Mouse (Mus musculus) liver, postnatal 0 days (tissue): ENCODE measurements around the gene Gcn1l1. TPM values are rescaled to one million over a fixed set of nuclear protein-coding genes. Genes with fewer than 3 reads are reported as not detected.

Experiments used
- ATAC-seq: fragments of 200-750 bp; cut with Nextera tagmentation; 2 replicates; pipeline ENCODE4 v1.8.0; 2017; ENCODE audit warnings: mild to moderate bottlenecking, moderate library complexity
- DNase-seq: peaks from one replicate; pipeline ENCODE4 v3.0.0-alpha.2; 2016
- H3K27ac ChIP-seq: fragments of 300-500 bp; sonication (generic); 2 replicates; pipeline ENCODE4 v1.5.1; 2014; ENCODE audit warnings: antibody characterized with exemption, moderate library complexity, mild to moderate bottlenecking, low read depth
- H3K27me3 ChIP-seq: fragments of 300-500 bp; sonication (generic); 2 replicates; pipeline ENCODE4 v1.6.1; 2014; ENCODE audit warnings: low read length, control low read depth, mixed read lengths; ENCODE audit not compliant: insufficient read depth
- H3K36me3 ChIP-seq: fragments of 300-500 bp; sonication (generic); replicated peaks from 2 replicates; pipeline ENCODE4 v1.6.1; 2014; ENCODE audit warnings: mild to moderate bottlenecking, control low read depth, low read length, moderate library complexity, mixed read lengths; ENCODE audit not compliant: insufficient read depth
- H3K4me1 ChIP-seq: fragments of 300-500 bp; sonication (generic); 2 replicates; pipeline ENCODE4 v1.6.1; 2014; ENCODE audit warnings: antibody characterized with exemption, mild to moderate bottlenecking, control low read depth; ENCODE audit not compliant: insufficient read depth
- H3K4me2 ChIP-seq: fragments of 300-500 bp; sonication (generic); 2 replicates; pipeline ENCODE4 v1.6.1; 2014; ENCODE audit warnings: low read depth, mild to moderate bottlenecking, low read length, moderate library complexity, mixed read lengths
- H3K4me3 ChIP-seq: fragments of 300-500 bp; sonication (generic); 2 replicates; pipeline ENCODE4 v1.5.1; 2014; ENCODE audit warnings: low read depth, low read length
- H3K9ac ChIP-seq: fragments of 300-500 bp; sonication (generic); replicated peaks from 2 replicates; pipeline ENCODE4 v1.6.1; 2014; ENCODE audit warnings: mild to moderate bottlenecking, moderate library complexity
- H3K9me3 ChIP-seq: fragments of 300-500 bp; sonication (generic); 2 replicates; pipeline ENCODE4 v1.6.1; 2016; ENCODE audit warnings: mild to moderate bottlenecking, control low read depth, low read length, mixed read lengths
- CTCF ChIP-seq: sonication (generic); IDR thresholded peaks from 2 replicates; pipeline ENCODE4 v1.5.1; 2016; ENCODE audit warnings: antibody characterized with exemption, low read depth
- EP300 ChIP-seq: IDR thresholded peaks from 2 replicates; pipeline ENCODE4 v1.6.1; 2016; ENCODE audit warnings: antibody characterized with exemption, low read depth, mild to moderate bottlenecking
- WGBS: fragments of 180-500 bp; shearing (Covaris S2); extraction: QIAGEN DNeasy Blood & Tissue Kit; methylation state at CpG from one replicate; pipeline ENCODE4 v1.1.7; 2014; ENCODE audit not compliant: insufficient replicate concordance; 5-methylcytosine and 5-hydroxymethylcytosine counted together
- polyA plus RNA-seq: library from polyadenylated mRNA; unstranded; fragments of >200 nt; fragmentation: Nextera tagmentation; extraction: Ambion mirVana; gene quantifications from 2 replicates; pipeline ENCODE4 v1.2.1, GENCODE M21; 2015

Gene Gcn1l1
- polyA plus RNA-seq, 1 experiment from 2014 or later: 10.3 TPM

DNA sequence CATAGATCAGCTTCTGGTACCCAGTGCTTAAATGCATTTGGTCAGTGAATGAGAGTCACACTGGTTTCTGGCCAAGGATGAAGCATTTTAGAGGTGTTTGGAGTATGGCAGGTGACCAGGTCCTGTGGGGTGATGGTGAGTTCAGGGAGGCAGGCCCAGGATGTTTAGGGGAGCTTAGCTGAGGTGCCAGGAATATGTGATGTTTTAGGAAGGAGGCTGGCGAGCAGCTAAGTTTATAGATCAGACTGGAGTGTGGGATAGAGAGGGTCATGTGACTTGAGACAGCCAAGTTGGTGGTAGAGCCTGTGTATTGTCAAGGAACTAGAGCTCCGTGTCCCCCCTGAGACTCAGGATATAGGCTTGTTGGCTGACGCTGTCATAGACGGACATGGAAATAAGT is 68.0 kb downstream of the Gcn1l1 start:
- peak overlapping the region; percentile 77 for H3K4me2 ChIP-seq
- peaks cover 6% of the 10 kb centered on the region for H3K36me3 ChIP-seq
- ATAC-seq (no peak), DNase-seq (no peak)
- H3K27ac ChIP-seq: peak overlapping the region; percentile 51; the same call in 1 of the 2 replicates
- WGBS: 47% methylated on average over 4 of the region's 4 CpGs
- no peak for TF ChIP-seq EP300
- TF ChIP-seq CTCF: no peak
- no peaks in the 10 kb centered on the region for H3K9me3 ChIP-seq
- H3K4me3 ChIP-seq: peak overlapping the region; percentile 74
- H3K9ac ChIP-seq: peak overlapping the region; percentile 89
- H3K4me1 ChIP-seq: peaks cover 51% of the 10 kb centered on the region
- no peaks in the 10 kb centered on the region for H3K27me3 ChIP-seq

DNA sequence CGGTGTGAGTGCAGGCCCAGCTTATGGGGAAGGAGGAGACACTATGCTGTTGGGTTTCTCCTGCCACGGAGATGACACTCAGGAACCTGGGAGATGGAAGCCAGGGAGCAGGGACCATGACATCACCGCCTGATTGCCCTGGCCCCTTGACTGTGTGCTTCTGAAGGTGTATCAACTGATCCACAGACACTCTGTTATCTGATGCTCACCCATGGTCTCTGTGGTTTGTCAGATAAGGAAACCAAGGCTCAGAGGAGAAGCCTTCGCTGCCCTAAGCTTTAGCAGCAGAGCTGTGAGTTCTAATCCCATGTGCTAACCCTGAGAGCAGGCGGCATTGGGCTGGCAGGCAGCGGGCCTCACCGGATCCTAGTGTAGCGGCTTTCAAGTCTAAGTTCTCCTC is 69.0 kb downstream of the Gcn1l1 start:
- Histone ChIP-seq H3K4me1 (peaks cover 45% of the 10 kb centered on the region), H3K36me3 (peaks cover 14% of the 10 kb centered on the region), H3K4me3 (peak overlapping the region; percentile 74), H3K27me3 (no peaks in the 10 kb centered on the region), H3K9ac (peak overlapping the region; percentile 89; the same call in 1 of the 2 replicates), H3K9me3 (no peaks in the 10 kb centered on the region), H3K4me2 (peak overlapping the region; percentile 77), H3K27ac (peak overlapping the region; percentile 51; the same call in 1 of the 2 replicates)
- ATAC-seq (no peak), DNase-seq (no peak)
- 67% methylated on average over 8 of the region's 8 CpGs for WGBS
- TF ChIP-seq EP300 (peak; percentile 53; the same call in 1 of the 2 replicates), CTCF (no peak)

DNA sequence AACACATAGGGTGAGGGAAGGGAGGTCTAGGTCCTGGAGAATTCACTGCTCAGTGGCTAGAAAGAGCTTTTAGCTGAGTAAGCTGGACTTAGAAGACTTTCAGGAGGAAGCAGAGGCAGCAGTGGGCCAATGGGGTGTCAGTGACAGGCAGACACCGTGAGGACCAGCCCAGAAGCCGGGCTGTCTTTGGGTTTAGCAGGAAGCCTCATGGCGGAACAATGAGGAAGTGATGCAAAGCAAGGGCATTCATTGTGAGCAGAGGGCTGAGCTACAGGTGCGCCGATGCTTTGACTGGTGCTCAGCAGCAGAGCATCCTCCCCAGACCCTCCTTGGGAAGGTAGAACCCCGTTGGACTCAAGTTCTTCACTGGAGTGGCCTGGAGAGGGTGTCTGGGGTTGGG is 70.5 kb downstream of the Gcn1l1 start:
- H3K9ac ChIP-seq: no peak overlapping the region
- no peaks in the 10 kb centered on the region for H3K9me3 ChIP-seq
- peak overlapping the region; percentile 18; the same call in 1 of the 2 replicates for H3K27ac ChIP-seq
- ATAC-seq (no peak), DNase-seq (peak; percentile 45)
- peaks cover 29% of the 10 kb centered on the region for H3K36me3 ChIP-seq
- peaks cover 36% of the 10 kb centered on the region for H3K4me1 ChIP-seq
- H3K4me3 ChIP-seq: no peak overlapping the region
- TF ChIP-seq EP300: no peak
- peak overlapping the region; percentile 42 for H3K4me2 ChIP-seq
- 36% methylated on average over 6 of the region's 6 CpGs for WGBS
- H3K27me3 ChIP-seq: no peaks in the 10 kb centered on the region

DNA sequence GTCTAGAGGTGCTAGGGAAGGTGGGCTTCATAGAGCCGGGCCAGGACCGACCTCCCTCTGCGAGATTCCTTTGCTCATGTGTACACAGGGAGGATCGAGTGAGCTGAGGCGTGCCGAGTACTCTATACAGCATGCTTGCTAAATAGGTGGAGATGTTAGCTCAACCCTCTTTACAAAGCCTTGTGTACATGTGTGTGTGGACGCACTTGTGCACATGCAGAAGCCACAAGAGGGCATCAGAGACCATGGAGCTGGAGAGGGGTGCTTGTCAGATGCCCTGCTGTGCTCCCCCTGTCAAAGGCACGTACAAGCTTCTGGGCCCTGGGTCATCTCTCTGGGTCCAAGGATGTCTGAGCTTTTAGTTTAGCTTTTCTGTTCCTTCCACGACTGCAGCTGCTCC is 79.1 kb downstream of the Gcn1l1 start:
- peaks cover 78% of the 10 kb centered on the region for H3K36me3 ChIP-seq
- DNase-seq: no peak
- no peak for ATAC-seq

DNA sequence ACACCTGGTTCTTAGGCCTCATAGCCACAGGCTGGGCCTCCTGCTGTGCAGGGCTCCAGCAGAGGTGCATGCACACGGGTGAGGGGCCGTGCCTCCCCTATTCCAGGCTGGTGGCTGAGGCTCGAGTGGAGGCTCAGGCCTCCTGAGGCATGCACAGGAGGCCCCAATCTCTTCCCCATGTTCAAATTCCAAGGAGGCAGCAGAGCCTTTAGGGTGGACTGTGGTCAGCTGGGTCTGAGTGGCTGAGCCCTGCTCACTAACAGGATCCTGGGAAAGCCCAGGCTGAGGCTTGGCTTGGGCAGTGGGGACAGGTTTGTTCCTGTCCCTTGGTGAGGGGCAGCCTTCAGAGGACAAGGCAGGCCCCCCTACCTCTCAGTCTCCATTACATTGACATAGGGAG is 83.8 kb downstream of the Gcn1l1 start:
- Histone ChIP-seq H3K36me3 (peaks cover 31% of the 10 kb centered on the region), H3K4me2 (no peak overlapping the region), H3K9ac (no peak overlapping the region), H3K27ac (no peak overlapping the region), H3K27me3 (no peaks in the 10 kb centered on the region), H3K4me3 (no peak overlapping the region), H3K9me3 (no peaks in the 10 kb centered on the region), H3K4me1 (peaks cover 7% of the 10 kb centered on the region)
- no peak for TF ChIP-seq CTCF
- DNase-seq (no peak), ATAC-seq (no peak)
- WGBS: 71% methylated on average over 3 of the region's 3 CpGs

More for the DNA sequence above, 79.1 kb downstream of the Gcn1l1 start:
- H3K9me3 ChIP-seq: no peaks in the 10 kb centered on the region
- no peak overlapping the region for H3K4me2 ChIP-seq
- no peak overlapping the region for H3K9ac ChIP-seq
- H3K4me1 ChIP-seq: no peaks in the 10 kb centered on the region
- H3K27ac ChIP-seq: no peak overlapping the region
- no peak overlapping the region for H3K4me3 ChIP-seq
- TF ChIP-seq EP300 (no peak), CTCF (peak; percentile 39)
- H3K27me3 ChIP-seq: no peaks in the 10 kb centered on the region
- 89% methylated on average over 9 of the region's 9 CpGs for WGBS

DNA sequence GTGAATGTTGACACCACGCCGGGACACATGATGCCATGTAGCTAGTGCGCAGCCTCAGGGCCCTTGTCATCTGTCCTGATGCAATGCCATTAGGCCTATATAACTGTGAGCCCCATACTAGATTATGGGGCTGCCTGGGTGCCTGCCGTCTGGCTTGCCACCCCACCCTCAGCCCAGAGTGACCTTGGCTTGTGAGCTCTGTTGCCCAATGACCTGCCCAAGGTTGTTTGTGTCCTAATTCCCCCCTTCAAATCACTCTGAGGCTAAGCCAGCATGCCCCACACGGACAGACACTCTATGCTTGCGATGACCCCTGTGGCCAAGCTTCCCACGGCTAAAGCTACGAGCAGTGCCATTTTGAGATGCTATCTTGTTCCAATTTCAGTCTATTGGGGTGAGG is 84.6 kb downstream of the Gcn1l1 start:
- TF ChIP-seq CTCF: no peak
- no peak for TF ChIP-seq EP300

DNA sequence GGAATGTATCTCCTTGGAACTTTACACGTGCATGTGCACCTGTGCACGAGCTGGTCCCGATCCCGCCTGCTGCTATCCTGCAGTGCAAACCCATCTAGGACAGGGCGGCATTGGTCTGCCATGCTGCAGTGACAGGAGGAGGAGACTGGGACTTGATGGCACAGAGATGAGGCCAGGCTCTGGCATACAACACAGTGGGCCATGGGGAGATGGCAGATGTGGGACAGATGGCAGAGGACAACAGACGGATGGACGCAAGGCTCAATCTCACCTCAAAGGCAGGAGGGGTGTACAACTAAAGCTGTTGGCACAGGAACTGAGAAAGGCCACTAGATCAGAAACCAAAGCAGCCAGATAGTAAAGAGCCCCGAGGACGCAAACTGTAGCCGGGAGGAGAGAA is 85.8 kb downstream of the Gcn1l1 start:
- DNase-seq: no peak
- H3K4me2 ChIP-seq: no peak overlapping the region
- no peak overlapping the region for H3K27ac ChIP-seq
- no peaks in the 10 kb centered on the region for H3K9me3 ChIP-seq
- TF ChIP-seq EP300: no peak
- TF ChIP-seq CTCF: no peak
- H3K4me1 ChIP-seq: peaks cover 7% of the 10 kb centered on the region
- no peak for ATAC-seq
- H3K9ac ChIP-seq: no peak overlapping the region
- peaks cover 13% of the 10 kb centered on the region for H3K36me3 ChIP-seq
- no peak overlapping the region for H3K4me3 ChIP-seq
- no peaks in the 10 kb centered on the region for H3K27me3 ChIP-seq
- 90% methylated on average over 10 of the region's 10 CpGs for WGBS

More for the DNA sequence above, 84.6 kb downstream of the Gcn1l1 start:
- no peak for DNase-seq
- Histone ChIP-seq H3K27ac (no peak overlapping the region), H3K4me2 (no peak overlapping the region), H3K9ac (no peak overlapping the region), H3K4me3 (no peak overlapping the region), H3K36me3 (peaks cover 24% of the 10 kb centered on the region), H3K27me3 (no peaks in the 10 kb centered on the region), H3K4me1 (peaks cover 7% of the 10 kb centered on the region), H3K9me3 (no peaks in the 10 kb centered on the region)
- no peak for ATAC-seq
- WGBS: 75% methylated on average over 8 of the region's 8 CpGs
